Mouse (Mus musculus): ENCODE measurements around the gene Fdx1.

Fdx1 gene

DNA sequence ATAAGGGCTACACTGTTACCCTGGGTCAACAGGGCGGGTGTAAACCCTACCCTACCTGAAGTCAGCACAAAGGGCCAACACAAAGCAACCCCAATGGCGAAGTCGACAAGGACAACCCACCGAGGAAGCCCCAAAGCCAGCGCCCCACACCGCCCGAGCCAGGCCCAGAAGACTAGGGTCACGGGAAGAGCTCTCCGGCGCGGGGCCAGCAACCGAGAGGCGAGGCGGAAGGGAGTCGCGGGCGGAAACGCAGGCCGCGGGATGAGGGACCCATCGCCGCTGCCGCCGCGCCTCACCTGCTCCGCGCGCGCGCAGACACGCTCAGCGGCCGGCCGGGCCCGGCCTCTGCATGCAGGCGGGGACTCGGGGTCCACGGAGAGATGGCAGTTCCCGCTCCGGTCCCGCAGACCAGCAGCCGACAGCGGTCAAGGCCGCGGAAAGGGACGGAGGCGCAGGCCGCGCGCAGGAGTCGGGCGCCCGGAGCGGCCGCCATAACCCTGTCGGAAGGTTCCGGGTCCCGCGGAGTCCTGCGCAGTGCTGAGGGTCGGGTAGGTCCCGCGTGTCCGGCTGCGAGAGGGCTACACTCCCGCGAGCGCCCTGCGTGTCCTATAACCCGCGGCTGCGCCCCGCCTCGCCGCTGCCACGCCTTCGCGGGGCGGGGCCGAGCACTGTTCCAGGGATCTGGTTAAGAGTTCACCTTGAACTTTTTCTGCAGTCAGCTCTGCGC, at the start of gene Fdx1:
Gene Fdx1 (minus strand): TSS at position 582 of the 727 bp plus-strand sequence.
- peak; percentile 16 to 45 for DNase-seq (ENCODE audit: low spot score in 2 of 2)

DNA sequence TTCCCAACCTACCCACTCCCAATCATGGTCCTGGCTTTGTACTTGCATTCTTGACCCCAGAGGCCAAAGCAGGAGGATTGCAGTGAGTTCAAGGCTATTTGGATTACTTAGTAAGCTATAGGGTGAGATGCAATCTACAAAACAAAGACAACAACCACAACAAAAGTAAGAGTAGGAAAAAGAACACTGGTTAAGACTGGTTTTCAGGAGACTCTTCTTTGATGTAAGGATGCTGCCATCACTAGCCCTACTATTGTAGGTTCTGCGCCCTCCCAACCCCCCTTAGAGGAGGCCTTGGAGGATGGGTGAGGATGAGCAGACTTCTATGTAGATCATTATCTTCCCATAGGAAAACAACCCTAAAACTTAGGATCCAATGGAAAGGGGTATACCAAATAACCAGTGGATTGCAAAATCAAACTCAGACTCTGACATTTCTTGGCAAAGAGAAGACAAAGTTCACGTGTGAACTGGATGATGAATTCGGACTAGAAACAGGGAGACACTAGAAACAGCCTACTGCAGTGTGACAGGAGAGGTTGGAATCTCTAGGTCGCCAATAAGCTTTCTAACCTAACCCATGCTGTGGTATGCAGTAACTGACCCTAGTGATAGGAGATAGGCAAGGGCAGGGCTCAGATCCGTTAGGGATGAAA, 49.6 kb upstream of the Fdx1 start:
- no peak for DNase-seq (ENCODE audit: low spot score in 2 of 2)

DNA sequence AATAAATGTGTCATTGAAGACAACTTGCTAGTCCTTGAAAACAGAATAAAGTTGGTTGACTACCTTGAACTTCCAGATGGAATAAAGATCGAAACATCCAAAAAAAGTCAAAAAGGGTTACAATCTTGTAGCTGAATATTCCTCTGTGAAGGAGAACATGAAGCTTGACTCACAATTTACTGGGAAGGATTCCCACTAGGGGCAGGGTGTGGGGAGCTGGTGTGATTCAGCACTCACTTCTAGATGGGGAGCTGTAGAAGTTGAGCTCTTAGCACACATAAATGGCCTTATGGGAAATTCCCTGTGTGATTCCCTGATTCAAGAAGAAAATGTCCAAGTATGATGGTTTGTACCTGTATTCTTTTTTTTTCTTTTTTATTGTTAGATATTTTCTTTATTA, 49.0 kb upstream of the Fdx1 start:
- DNase-seq (ENCODE audit: low spot score in 2 of 2), result no peak

DNA sequence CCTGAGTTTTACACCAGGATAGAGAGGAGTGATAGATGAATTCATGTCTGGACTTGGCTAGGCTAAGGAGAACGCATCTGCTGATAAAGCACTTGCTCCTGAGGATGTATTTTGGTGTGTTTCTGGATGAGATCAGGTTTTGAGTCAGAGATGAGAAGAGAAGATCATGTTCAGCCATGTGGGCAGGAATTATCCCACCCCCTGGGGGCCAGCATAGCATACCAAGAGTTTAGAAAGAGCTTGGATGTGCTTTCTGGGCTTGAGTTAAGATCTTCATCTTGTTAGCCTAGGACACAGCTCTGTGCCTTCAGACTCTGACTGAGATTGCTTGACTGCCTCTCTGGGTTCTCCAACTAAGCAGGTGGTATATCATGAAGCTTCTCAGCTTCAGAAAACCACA, 45.2 kb upstream of the Fdx1 start:
- DNase-seq (ENCODE audit: low spot score in 2 of 2), result no peak

DNA sequence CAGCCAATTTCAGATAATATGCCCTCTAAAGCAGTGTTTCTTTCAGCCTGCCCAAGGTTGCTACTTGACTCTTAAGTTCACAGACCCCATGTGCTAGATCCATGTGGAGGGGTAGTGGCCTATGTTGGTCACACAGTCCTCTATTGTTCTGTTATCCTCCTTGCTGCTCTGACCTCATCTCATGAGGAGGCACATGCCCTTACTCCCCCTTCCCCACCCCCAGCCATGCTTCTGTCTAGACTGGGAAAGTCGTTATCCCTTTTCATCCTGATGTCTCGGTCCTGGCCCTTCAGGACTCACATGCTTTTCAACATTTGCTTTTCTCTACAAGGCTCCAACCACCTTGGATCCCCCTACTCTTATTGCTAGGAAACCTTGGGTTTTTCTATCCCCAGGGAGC, 44.0 kb upstream of the Fdx1 start:
- DNase-seq (ENCODE audit: low spot score in 2 of 2), result no peak

DNA sequence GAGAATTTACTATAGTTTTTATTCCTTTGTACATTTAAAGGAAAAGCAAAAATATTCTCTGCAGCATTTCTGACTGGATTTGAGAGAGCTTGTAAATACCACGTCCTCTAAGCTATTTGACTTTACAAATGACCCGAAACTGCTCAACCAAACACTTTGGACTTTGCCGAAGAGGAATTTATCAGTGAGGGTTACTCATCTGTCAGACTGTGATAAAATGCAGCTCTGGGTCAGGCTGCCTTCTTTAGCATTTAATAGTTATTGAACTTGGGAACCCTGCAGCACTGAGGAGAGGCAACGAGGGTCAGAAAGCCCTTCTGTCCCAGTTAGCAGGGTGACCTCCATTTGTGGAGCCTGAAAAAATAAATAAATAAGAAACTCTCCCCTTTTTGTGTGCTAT, 40.1 kb upstream of the Fdx1 start:
- DNase-seq (ENCODE audit: low spot score in 2 of 2), result no peak

DNA sequence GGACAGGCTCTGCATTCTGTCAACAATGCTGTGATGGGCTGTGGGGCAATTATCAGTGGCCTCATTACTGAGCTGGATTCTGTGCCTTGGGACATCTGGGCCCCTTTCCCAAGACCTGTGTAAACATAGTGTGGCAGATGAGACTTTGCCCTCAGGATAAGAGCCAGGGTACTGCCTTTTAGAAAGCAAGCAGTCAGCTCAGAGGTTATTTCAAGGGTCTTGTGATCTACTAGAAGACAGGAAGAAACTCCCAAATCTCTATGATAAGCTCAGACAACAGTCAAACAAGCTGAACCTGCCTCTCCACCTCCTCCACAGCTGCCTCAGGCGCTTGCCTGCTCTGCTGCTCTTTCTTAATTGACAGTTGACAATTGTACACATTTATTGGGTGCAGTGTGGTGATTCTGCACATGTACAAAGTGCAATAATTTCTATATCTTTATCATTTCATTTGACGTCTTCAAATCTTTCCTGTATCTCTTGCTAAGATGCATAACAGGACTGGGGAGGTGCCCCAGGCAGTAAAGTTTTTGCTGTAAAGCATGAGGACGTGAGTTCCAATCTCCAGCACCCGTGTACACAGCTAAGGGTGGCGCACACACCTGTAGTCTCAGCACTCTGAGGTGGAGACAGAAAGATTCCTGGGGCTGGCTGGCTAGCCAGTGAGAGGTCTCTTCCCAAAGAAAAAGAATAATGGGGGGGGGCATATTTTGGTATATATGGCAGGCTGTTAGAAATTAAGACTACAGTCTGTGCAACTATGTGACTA, 32.2 kb upstream of the Fdx1 start:
- no peak for DNase-seq (ENCODE audit: low spot score in 2 of 2)

DNA sequence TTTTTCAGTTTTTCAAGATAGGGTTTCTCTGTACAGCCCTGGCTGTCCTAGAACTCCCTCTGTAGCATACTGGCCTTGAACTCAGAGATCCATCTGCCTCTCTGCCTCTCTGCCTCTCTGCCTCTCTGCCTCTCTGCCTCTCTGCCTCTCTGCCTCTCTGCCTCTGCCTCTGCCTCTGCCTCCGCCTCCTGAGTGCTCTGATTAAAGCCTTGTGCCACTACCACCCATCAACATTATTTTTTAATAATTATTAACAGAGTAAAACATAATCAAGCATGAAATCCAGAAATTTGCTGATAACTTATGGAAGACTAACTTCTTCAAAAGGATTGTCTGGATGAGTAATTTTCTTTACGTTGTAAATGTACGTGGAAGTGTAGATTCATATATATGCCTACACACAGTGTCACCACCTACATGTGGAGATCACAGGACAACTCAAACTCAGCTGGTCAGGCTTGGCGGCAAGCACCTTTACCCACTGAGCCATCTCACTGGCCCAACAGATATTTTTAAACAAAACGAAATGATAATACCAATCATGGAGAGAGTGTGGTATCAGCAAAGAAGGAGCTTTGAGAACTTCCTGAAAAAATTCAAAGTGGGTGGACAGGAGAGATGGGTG, 31.4 kb upstream of the Fdx1 start:
- DNase-seq (ENCODE audit: low spot score in 2 of 2), result no peak

DNA sequence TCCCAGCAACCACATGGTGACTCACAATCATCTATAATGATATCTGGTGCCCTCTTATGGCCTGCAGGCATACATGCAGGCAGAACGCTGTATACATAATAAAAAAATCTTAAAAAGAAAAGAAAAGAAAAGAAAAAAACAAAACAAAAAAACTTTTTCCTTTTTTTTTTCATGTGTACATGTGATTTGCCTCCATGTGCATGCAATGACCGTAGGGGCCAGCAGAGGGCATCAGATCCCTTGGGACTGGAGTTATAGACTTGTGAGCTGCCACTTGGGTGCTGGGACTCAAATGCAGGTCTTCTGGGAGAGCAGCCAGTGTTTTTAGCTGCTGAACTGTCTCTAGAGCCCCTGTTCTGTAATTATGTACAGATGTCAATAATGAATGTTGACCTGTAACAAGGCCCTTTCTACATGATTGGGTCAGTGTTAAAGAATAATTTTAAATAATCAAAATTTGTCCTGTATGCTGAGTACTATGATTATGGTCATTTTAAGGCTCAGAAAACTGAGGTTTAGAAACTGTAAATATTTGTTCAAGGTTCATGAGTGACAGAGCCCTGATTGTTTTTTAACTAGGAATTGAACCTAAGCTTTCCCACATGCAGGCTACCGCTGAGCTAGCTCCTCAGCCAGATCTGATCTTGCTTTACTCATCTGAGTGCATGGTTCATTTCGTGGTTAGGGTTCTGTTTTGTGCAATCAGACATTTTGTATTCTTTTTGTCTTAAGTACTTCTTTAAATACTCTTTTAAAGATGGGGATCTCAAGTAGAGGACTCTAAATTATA, 30.3 kb upstream of the Fdx1 start:
- DNase-seq (ENCODE audit: low spot score in 2 of 2), result peak in 1 of 2 experiments; percentile 43

DNA sequence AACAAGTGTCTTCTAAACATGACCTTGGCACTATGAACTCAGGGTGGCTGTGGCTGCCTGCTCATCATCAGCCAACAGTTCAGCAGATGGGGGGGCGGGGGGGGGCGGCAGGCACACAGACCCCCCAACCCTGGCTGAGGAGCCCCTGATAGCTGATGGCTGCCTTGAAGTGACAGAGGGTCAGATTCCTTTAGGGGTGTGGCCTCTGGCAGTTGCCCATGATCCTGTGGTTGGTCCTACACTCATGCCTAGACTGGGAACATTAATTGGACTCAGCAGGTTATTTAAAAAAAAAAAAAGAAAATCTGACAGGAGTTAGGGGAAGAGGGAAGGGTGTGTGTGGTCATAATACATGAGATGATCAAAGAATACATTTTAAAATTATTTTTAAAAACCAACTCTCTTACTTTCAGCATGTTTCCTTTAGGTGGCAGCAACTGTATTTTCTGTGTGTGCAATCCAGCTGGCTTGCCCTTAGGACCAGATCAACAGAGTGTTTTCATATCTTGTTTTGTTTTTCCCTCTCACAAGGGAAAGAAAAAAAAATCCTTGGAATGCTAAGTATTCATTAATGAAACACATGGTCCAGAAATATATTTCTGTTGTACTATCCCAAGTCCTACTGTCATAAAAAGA, 28.0 kb upstream of the Fdx1 start:
- no peak for DNase-seq (ENCODE audit: low spot score in 2 of 2)

DNA sequence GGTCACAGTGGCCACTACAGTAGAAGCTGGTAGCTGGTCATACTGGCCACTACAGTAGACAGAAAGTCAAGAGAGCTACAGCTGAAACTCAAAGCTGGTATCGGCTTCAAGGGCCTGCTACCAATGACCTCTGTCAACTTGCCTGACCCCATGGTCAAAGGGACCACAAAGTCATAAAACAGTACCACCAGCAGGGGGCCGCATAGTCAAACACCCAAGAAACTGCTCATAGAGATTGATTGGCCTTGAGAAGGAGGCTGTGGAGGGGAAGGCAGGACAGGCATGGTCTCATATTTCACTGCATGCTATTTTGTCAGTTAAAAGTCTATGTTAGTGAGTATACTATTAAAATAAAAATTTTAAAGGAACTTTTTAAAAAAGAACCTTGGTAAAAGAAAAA, 27.5 kb upstream of the Fdx1 start:
- DNase-seq (ENCODE audit: low spot score in 2 of 2), result peak; percentile 26 to 46

DNA sequence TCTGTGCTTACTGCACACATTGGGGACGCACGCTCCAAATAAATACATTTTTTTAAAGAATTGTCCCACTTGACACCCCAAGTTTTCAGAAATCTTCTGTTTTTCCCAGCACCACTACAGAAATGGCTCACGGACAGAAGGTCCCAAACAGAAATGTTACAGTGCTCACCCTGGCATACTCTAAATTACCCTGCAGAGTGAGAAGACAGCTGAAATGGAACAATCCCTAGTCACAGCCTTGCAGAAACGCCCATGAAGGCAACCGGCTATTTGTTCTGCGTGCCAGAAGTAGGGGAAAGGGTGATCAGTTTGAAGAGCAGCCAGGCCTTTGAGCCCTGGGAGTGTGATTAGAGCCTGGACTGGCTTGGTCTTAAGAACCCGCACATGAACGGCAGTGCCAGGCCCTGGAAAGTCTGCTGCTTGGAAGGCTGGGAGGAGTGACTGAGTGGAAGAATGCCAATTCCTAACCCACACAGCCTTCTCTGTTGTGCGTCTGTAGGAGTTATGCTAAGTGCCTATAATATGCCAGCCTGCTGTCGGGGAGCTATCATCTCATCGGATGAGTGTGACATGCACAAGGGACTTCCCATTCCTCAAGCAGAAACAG, 22.2 kb upstream of the Fdx1 start:
- no peak for DNase-seq (ENCODE audit: low spot score in 2 of 2)

DNA sequence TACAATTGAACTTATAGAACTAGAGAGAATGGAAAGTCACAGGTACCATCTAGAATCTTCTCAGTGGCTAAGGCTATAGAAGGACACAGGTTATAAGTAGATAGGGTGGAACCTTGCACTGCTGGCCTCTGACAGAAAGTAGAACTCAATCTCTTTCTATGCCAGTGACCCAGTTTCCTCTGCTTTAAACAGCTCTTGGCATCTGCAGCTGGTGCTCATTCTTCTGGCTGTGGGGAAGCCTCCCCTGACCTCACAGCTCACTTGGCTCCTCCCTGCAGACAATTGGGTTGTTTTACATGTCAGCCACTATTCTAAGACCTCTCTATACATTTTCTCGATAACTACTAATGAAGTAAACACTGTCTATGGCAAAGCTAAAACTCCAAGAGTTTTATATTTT, 17.8 kb upstream of the Fdx1 start:
- no peak for DNase-seq (ENCODE audit: low spot score in 2 of 2)

DNA sequence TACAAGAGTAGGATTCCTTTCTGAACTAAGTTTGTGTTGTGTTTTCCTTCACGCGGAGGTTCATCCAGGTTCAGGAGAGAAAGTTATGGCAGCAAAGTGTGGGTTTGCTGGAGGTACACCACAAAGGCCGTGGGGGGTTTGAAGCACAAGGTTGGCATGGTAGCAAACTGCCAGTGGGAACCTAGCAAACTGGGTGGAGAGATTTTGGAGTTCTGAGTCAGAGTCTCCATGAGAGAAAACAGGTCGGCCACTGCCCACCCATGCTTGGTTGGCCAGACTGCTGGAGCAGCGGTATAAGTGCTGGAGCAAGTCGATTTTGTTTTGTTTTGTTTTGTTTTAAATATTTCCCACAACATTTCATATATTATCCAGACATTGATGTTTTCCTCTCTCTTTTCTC, 15.9 kb upstream of the Fdx1 start:
- DNase-seq (ENCODE audit: low spot score in 2 of 2), result no peak

DNA sequence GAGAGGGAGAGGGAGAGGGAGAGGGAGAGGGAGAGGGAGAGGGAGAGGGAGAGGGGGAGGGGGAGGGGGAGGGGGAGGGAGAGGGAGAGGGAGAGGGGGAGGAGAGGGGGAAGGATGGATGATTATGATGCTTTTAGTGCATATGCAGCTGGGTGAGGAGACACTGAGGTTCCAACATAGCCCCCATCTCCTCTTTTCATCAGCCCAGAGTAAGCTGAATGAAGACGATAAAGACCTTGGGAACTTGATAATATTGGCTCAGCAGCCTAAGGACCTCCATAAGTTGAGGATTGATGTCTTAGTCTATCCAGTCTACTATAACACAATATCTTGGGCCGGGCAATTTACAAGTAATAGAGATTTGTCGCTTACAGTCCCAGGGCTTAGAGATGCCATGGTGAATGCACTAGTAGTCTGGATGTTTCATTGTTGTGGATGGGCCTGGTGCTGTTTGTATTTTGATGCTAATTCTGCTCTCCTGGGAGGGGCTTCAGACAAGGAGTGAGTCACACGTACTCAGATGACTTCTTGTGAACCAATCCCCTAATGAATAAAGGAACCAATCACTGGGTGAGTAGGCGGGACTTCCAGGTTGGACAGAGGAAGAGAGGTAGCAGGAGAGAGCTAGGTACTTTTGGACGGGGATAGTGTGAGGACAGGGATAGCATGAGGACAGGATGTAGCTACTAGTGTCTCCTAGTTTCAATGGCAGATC, 15.3 kb upstream of the Fdx1 start:
- no peak for DNase-seq (ENCODE audit: low spot score in 2 of 2)

DNA sequence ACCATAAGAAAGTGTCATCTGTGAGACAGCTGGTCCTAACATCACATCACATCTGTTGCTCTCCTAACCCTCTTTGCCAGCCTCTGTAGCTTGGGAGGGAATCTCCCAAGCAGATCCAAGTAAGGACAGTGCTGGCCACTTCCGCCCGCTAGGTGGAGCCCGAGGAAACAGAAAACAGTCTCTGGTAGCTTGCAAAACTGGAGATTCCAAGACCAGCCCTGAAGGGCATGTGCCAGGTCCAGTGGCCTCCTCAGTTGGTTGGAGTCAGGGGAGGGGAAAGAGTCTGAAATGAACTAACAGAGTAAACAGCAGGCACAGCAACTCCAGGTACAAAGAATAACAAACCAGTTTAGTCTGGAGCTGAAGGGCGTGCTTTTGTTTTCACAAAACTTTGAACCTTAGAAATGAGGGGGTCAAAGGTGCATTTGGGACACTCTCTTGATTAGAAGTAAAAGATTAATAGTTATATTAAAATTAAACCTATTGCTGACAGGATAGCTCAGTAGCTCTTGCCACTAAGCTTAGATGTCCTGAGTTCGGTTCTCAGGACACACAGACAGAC, 14.2 kb upstream of the Fdx1 start:
- peak; percentile 49 to 61 for DNase-seq (ENCODE audit: low spot score in 2 of 2)

DNA sequence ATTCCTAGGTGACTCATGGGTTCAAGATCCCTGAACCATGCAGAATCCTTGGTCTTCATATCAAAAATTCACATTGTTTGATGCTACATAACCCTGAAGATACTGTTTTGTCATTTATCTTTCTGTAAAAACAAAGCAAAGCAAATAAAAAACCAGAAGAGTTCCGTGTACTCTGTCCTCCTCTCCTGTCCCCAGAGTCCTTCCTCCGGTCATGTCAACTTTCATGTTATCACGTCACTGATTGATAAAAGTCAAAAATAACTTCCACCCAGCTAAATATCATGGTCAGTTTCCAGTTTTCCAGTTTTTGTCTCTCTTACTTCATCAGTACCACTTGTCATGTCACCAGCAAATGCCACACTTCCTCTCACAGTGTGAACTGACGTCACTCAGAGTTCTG, 11.5 kb upstream of the Fdx1 start:
- no peak for DNase-seq (ENCODE audit: low spot score in 2 of 2)

DNA sequence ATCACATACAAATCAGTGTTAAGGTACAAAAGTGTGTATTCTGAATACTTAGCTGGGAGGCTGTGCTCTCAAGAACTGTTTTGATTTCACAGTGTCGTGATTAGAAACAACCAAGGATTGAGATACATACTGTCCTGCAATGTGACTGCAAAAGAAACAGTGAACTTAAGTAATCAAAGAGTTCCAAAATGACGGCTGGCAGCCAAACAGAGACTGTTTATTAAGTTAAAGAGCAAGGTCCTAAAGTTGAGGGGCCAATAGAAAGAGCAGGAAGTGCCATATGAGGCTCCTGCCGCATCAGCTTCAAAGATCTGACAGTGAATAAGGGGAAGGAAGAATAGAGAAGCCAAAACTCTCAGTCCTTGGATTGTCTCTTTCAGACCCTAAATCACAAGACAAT, 10.5 kb upstream of the Fdx1 start:
- no peak for DNase-seq (ENCODE audit: low spot score in 2 of 2)

DNA sequence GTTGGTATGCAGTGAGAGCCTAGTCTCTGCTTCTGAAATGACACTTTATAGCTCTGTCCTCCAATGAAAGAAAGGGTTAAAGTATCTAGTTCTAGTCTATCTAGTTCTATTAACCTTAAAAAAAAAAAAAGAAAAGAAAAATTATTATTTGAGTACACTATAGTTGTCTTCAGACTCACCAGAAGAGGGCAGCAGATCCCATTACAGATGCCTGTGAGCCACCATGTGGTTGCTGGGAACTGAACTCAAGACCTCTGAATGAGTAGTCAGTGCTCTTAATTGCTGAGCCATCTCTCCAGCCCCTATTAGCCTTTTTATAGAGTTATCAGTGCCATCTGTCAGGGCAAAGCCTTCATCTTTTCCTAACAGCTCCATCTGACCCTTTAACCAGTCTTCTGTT, 3.0 kb upstream of the Fdx1 start:
- no peak for DNase-seq (ENCODE audit: low spot score in 2 of 2)

DNA sequence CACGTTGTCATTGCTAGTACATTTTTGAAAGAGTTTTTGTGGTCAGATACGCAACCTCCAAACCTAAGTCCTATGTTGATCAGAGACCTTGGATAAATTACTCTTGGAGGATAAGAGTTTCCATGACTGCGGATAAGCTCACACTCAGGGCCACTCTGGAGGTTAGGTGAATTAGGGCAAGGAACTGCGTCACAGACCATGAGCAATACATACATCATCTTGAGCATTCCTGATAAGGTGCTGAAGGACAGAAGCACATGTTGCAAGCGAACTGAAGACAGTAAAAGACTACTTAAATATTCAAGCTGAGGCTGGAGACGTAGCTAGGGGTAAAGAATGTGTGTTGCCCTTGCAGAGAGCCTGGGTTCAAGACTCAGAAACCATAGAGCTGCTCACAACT, 754 bp upstream of the Fdx1 start:
- DNase-seq (ENCODE audit: low spot score in 2 of 2), result no peak
